Mouse (Mus musculus) heart, embryonic 15.5 days (tissue): ENCODE measurements at regions not wholly inside any gene's neighbourhood (a gene's known extent, or its start where the extent isn't known, plus 50 kb on each side); places are given as distances from the start of the nearest gene placed in this dataset.

ENCODE experiments used
- ATAC-seq: fragments of 200-750 bp; cut with Nextera tagmentation; replicated peaks from 2 replicates; pipeline ENCODE4 v1.8.0; 2017; ENCODE audit warnings: low read depth, moderate TSS enrichment; ENCODE audit not compliant: insufficient number of reproducible peaks, insufficient read depth, low FRiP score
- H3K27ac ChIP-seq: fragments of 300-500 bp; sonication (generic); 2 replicates; pipeline ENCODE4 v1.5.1; 2015; ENCODE audit warnings: mild to moderate bottlenecking, inconsistent platforms
- H3K27me3 ChIP-seq: fragments of 300-500 bp; sonication (generic); 2 replicates; pipeline ENCODE4 v1.6.1; 2015; ENCODE audit warnings: inconsistent platforms
- H3K36me3 ChIP-seq: fragments of 300-500 bp; sonication (generic); 2 replicates; pipeline ENCODE4 v1.6.1; 2015; ENCODE audit warnings: mild to moderate bottlenecking, inconsistent platforms
- H3K4me1 ChIP-seq: fragments of 300-500 bp; sonication (generic); replicated peaks from 2 replicates; pipeline ENCODE4 v1.6.1; 2015; ENCODE audit warnings: inconsistent platforms
- H3K4me2 ChIP-seq: fragments of 300-500 bp; sonication (generic); 2 replicates; pipeline ENCODE4 v1.6.1; 2015; ENCODE audit warnings: inconsistent platforms, mild to moderate bottlenecking, moderate library complexity
- H3K4me3 ChIP-seq: fragments of 300-500 bp; sonication (generic); 2 replicates; pipeline ENCODE4 v1.5.1; 2015; ENCODE audit warnings: mild to moderate bottlenecking, inconsistent platforms
- H3K9ac ChIP-seq: fragments of 300-500 bp; sonication (generic); 2 replicates; pipeline ENCODE4 v1.6.1; 2015; ENCODE audit warnings: mild to moderate bottlenecking, inconsistent platforms
- H3K9me3 ChIP-seq: fragments of 300-500 bp; sonication (generic); replicated peaks from 2 replicates; pipeline ENCODE4 v1.6.1; 2016; ENCODE audit warnings: inconsistent platforms
- WGBS: fragments of 180-500 bp; shearing (Covaris S2); methylation state at CpG from one replicate; pipeline ENCODE4 v1.1.7; 2015; ENCODE audit warnings: mixed read lengths; 5-methylcytosine and 5-hydroxymethylcytosine counted together

DNA sequence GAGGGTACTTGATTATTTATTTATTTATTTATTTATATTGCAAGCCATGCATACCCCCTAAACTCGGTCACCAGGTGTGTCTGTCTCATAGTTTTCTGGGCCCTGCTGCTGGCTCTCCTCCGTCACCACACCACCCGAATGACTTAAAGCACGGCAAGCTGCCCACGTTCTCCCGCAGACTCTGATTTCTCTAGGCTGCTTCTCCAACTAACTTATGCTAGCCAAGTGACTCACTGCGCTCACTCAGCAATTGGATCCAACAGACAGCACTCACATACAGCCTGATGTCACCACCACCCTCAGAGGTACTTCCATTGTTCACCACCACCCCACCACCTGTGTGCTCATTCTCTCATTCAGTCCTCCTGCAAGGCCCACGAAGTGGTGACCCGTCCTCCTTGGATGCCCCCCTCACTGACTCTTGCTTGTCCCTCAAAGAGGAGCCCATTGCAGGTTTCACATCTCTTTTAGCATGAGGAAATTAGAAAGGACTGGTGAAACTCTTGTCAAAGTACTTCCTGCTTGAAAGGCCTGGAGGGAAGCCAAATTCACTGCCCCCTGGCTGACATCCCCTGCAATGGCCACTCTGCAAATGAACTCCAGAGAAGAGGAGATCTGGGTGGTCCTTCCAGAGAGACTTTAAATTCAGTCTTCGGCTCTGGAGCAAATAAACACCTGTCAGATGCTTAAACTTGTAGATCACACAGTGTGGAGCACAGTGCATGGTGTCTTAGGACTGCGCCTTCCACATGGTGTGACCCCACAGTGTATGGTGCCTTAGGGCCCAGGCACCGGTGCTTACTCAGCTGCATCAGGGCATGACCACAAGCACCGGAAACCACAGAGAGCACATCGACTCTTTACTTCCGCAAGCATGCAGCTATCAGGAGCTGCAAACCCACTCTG is 262.8 kb downstream of the Cxcl12 start:
- H3K9me3 ChIP-seq = no peaks in the 10 kb centered on the region
- H3K27me3 ChIP-seq = no peaks in the 10 kb centered on the region
- H3K4me3 ChIP-seq = no peak overlapping the region
- 73% methylated on average over 15 of the region's 15 CpGs for WGBS
- no peak overlapping the region for H3K9ac ChIP-seq
- H3K27ac ChIP-seq = no peak overlapping the region
- peaks cover 11% of the 10 kb centered on the region for H3K4me1 ChIP-seq
- no peak overlapping the region for H3K4me2 ChIP-seq
- H3K36me3 ChIP-seq = no peaks in the 10 kb centered on the region
- 0 out of 2 replicates have a peak, but pooled peaks have one; percentile 25 for ATAC-seq

DNA sequence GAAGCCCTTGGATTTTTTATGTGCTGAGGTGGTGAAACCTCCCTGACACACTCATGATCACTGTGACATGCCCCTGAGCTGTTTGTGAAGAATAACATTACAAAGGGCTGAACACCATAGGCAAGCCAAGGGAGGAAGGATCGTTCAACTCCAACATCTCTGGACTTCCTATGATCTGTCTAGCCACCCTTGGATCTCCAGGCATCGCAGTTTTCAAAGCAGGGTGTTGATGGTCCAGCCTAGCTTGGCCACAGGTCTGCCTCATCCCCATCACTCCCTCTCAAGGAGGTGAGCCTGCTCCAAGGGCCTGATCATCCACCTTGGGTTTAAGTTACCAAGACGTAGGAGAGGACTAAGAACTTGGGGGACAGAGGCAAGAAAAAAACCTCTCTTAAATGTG is 268.5 kb downstream of the Cxcl12 start:
- Histone ChIP-seq H3K27me3 (no peaks in the 10 kb centered on the region), H3K27ac (no peak overlapping the region), H3K36me3 (no peaks in the 10 kb centered on the region), H3K4me2 (no peak overlapping the region), H3K4me3 (no peak overlapping the region), H3K9me3 (no peaks in the 10 kb centered on the region), H3K9ac (no peak overlapping the region), H3K4me1 (peaks cover 11% of the 10 kb centered on the region)
- ATAC-seq = no peak
- WGBS = 82% methylated on average over 3 of the region's 3 CpGs

DNA sequence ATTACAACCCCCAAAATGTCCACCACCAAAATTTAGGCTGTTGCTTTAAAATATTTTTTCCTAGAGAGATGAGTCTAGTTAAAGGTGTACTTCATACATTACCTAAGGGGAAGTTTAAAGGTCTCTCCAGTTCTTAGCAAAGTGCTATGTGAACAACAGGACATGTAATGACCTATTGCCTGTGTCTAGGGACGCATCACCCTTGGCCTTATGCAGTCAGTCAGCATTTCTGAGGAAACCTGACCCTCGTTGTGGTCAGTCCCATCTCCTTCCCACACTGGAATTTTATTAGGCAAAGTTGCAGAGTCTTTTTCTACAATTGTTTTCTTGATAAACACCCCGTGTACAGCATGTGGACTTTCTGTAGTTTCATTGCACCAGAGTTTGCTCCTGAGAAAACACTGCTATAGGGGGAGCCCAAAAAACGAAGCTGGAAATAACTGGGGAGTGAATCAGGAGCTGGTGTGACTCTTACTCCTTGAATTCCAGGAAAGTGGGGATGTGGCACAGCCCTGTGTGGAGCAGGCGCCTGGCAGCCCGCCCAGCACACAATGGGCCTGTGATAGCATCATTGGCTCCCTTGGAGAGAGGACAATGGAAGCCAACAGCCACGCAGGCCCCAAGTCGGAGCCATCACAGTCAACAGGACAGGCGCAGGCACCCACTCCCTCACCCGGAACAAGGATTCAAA is 269.2 kb downstream of the Cxcl12 start:
- WGBS = 36% methylated on average over 10 of the region's 10 CpGs
- Histone ChIP-seq H3K4me2 (no peak overlapping the region), H3K27ac (peak overlapping the region; percentile 57; the same call in 1 of the 2 replicates), H3K4me1 (peaks cover 11% of the 10 kb centered on the region), H3K9ac (no peak overlapping the region), H3K4me3 (no peak overlapping the region), H3K36me3 (no peaks in the 10 kb centered on the region), H3K9me3 (no peaks in the 10 kb centered on the region), H3K27me3 (no peaks in the 10 kb centered on the region)
- peak; percentile 90 for ATAC-seq

DNA sequence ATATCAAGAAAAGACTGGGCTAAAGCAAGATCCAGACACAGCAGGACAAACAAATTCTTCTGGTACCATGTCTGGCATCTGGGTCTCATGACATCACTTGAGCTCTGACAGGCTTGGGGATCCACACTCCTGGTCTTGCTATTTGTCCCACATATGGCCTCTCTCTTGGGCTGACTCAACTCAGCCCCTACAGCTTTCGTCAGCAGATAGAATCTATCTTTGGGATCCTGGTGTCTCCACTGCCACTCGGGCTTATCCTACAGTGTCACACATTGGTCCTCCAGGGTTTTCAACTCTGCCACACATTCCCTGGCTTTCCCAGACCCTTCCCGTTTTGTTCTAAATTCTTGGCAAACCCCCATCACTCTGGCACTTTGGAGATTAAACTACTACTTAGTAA is 280.3 kb downstream of the Cxcl12 start:
- no peak overlapping the region for H3K9ac ChIP-seq
- 59% methylated on average over 3 of the region's 3 CpGs for WGBS

DNA sequence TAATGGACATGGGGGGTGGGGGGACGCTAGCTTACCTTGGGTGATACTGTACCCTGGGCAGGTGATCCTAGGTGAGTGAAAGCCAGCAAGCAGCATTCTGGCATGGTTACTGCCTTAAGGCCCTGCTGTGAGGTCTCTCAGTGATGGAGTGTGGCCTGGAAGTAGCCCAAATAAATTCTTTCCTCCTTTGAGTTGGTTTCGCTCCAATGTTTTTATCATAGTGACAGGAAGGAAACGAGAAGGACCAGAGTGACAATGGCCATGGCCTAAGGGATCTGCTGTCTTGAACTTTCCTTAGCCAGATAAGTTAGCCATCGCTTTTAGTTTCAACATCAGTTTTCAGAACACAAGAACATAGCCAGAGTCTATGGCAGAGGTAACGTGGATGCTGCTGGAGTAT is 282.7 kb downstream of the Cxcl12 start:
- Histone ChIP-seq H3K9ac (no peak overlapping the region), H3K27me3 (peaks cover 5% of the 10 kb centered on the region; the same call in 1 of the 2 replicates), H3K4me3 (no peak overlapping the region), H3K27ac (no peak overlapping the region), H3K36me3 (no peaks in the 10 kb centered on the region), H3K4me1 (no peaks in the 10 kb centered on the region), H3K4me2 (no peak overlapping the region), H3K9me3 (no peaks in the 10 kb centered on the region)
- 58% methylated on average over 5 of the region's 5 CpGs for WGBS
- ATAC-seq = no peak

More for the DNA sequence above, 280.3 kb downstream of the Cxcl12 start:
- Histone ChIP-seq H3K27ac (no peak overlapping the region), H3K9me3 (no peaks in the 10 kb centered on the region), H3K36me3 (no peaks in the 10 kb centered on the region), H3K27me3 (0 out of 2 replicates have a peak, but pooled peaks cover 5% of the 10 kb centered on the region), H3K4me2 (no peak overlapping the region), H3K4me3 (no peak overlapping the region), H3K4me1 (no peaks in the 10 kb centered on the region)
- ATAC-seq = no peak

DNA sequence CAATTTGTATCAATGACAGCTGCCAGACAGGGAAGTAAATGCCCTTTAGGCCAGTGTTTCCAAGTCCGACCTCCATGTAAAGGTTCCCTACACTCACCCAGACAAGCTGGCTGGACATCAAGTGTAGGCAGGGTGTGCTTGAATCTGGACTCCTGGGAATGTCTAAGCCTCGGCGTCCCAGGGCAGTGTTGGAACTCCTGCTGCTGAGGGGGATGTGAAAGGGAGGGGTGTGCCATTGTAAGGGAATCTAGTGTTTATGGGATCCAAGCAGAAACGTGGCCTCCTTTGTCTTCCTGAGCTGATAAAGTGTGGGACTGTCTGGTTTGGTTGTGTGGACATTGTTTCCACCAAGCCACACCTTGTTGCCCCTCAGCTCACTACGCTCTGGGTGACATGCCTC is 291.9 kb downstream of the Cxcl12 start:
- no peak for ATAC-seq

DNA sequence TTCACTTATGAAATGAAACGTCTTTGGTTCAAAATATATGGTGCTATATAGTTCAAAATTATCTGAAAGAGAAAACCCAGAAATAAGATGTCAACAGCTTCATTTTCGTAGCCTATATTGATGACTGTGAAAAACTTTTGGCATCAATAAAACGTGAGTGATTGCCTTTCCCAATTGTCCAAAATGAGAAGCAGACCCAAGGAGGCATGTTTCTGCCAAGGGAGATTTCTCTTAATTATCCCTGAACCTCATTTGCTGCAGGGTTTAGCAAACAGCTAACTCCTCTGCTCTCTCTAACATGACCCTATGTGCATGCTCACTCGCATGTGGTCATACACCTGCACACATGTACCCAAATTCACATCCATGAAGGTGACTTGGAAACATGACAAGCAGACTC is 296.8 kb downstream of the Cxcl12 start:
- no peak for ATAC-seq
- Histone ChIP-seq H3K27me3 (0 out of 2 replicates have a peak, but pooled peaks cover 4% of the 10 kb centered on the region), H3K27ac (no peak overlapping the region), H3K4me1 (peaks cover 7% of the 10 kb centered on the region), H3K9ac (no peak overlapping the region), H3K36me3 (no peaks in the 10 kb centered on the region), H3K4me3 (no peak overlapping the region), H3K4me2 (no peak overlapping the region), H3K9me3 (0 out of 2 replicates have a peak, but pooled peaks cover 5% of the 10 kb centered on the region)
- 80% methylated on average over 4 of the region's 4 CpGs for WGBS

More for the DNA sequence above, 291.9 kb downstream of the Cxcl12 start:
- Histone ChIP-seq H3K4me2 (no peak overlapping the region), H3K27me3 (peaks cover 4% of the 10 kb centered on the region; the same call in 1 of the 2 replicates), H3K36me3 (no peaks in the 10 kb centered on the region), H3K9me3 (no peaks in the 10 kb centered on the region), H3K4me3 (no peak overlapping the region), H3K27ac (no peak overlapping the region), H3K9ac (no peak overlapping the region), H3K4me1 (peaks cover 10% of the 10 kb centered on the region)
- 35% methylated on average over 5 of the region's 5 CpGs for WGBS

DNA sequence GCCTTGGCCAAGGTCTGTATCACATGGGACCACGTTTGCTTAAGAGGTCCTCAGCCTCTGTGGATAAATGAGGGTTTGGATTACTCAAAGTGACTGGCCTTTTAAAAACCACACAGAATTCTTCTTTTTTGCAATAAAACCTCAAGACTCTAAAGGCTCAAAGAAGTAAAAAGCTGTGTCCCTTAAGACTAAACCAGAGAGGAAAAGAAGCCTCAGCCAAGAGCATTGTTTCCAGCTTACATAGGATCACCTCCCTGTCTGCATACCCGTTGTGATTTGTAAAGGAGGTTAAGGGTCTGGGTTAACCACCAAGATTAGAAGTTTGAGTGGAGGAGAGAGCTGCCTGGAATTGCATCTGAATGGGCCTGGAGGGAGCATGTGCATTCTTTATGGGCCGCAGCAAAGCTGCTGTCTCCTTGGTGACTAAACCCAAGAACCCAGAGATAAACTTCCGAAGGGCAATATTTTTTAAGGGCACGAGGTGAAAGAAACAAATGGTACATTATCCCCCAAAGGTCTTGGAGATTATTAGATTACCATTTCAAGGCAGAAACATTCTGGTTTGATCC is 297.4 kb downstream of the Cxcl12 start:
- Histone ChIP-seq H3K27me3 (0 out of 2 replicates have a peak, but pooled peaks cover 3% of the 10 kb centered on the region), H3K27ac (no peak overlapping the region), H3K4me1 (peaks cover 2% of the 10 kb centered on the region; the same call in 1 of the 2 replicates), H3K9ac (no peak overlapping the region), H3K4me3 (no peak overlapping the region), H3K4me2 (no peak overlapping the region), H3K36me3 (no peaks in the 10 kb centered on the region), H3K9me3 (0 out of 2 replicates have a peak, but pooled peaks cover 5% of the 10 kb centered on the region)
- no peak for ATAC-seq
- WGBS = 35% methylated on average over 5 of the region's 5 CpGs

DNA sequence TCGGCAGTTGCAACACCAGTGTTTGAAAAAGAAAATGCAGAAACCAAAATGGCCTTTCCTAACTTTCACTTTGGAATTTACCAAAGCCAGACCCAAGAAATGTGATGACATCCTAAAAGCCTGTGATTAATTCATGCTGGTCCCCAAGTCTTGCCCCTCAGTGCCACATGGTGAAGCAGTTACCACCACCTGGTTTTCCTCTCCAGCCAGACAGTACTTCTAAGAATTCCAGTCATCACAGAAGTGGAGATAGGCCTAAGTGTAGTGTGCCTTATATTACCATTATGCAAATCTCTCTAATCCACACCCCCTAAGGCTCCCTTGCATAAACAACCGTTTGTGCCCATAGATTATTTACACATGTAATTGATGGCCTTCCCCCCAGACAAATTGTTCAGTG is 311.0 kb downstream of the Cxcl12 start:
- no peak for ATAC-seq
- Histone ChIP-seq H3K4me3 (no peak overlapping the region), H3K36me3 (no peaks in the 10 kb centered on the region), H3K27ac (no peak overlapping the region), H3K4me2 (no peak overlapping the region), H3K27me3 (no peaks in the 10 kb centered on the region), H3K9ac (no peak overlapping the region), H3K4me1 (no peaks in the 10 kb centered on the region), H3K9me3 (no peaks in the 10 kb centered on the region)
- WGBS = 44% methylated on average over 2 of the region's 2 CpGs

DNA sequence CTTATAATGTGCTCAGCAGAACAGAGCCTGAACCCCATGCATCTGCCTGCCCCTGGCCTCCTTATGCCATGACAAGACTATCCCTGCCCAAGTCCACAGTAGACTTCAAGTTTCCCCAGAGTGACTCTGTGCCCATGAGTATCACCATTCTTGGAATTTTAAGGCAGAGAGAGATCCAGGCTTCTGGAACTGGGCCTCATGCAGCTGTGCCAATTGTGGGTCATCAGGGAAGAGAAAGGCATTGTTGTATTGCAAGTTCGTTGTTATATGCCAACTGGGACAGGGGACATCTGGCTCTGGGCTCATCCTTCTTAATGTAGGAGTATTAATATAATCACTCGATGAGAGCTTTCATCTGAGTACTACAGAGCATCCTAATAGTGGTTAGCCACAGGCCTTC is 312.1 kb downstream of the Cxcl12 start:
- ATAC-seq = no peak
- WGBS = 78% methylated on average over 2 of the region's 2 CpGs

DNA sequence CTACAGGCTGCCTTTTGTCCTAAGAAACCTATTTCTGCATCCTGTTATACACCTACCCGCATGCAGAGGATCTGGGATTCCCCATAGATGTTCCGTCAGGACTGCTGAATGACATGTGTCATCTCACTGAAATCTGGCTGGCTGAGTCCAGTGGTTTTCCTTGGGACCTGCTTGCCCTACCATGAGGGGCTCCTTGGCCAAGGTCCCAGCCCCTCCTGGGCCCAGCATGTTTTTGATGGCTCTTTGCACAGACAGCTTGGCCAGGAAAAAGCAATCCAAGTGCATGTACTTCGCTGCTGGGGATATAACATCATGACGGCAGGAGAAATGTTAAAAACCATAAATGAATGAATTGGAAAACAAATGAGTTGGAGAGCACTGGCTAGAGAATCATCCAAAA is 320.8 kb downstream of the Cxcl12 start:
- no peak overlapping the region for H3K27ac ChIP-seq
- H3K4me1 ChIP-seq = 0 out of 2 replicates have a peak, but pooled peaks cover 2% of the 10 kb centered on the region
- ATAC-seq = no peak
- no peaks in the 10 kb centered on the region for H3K27me3 ChIP-seq
- H3K9ac ChIP-seq = no peak overlapping the region
- H3K4me3 ChIP-seq = no peak overlapping the region
- H3K4me2 ChIP-seq = no peak overlapping the region
- H3K36me3 ChIP-seq = no peaks in the 10 kb centered on the region
- WGBS = 86% methylated on average over 4 of the region's 4 CpGs
- no peaks in the 10 kb centered on the region for H3K9me3 ChIP-seq

More for the DNA sequence above, 312.1 kb downstream of the Cxcl12 start:
- no peaks in the 10 kb centered on the region for H3K36me3 ChIP-seq
- no peaks in the 10 kb centered on the region for H3K4me1 ChIP-seq
- no peak overlapping the region for H3K4me2 ChIP-seq
- H3K9ac ChIP-seq = no peak overlapping the region
- H3K27me3 ChIP-seq = no peaks in the 10 kb centered on the region
- H3K9me3 ChIP-seq = no peaks in the 10 kb centered on the region
- H3K4me3 ChIP-seq = no peak overlapping the region
- no peak overlapping the region for H3K27ac ChIP-seq
